Mouse (Mus musculus): ENCODE data around the gene Mrps26. TPM values are rescaled to one million over a fixed set of nuclear protein-coding genes. Genes with fewer than 3 reads are reported as not detected.

Mrps26 gene
- total and polyA plus RNA-seq, 2 experiments from 2014 or later: 67.7 to 120 TPM

GRCm38 (mm10) chr2:130579791-130580190, 16.2 kb downstream of the Mrps26 start:
- no peak for ATAC-seq
- no peak overlapping the region for H3K4me3 ChIP-seq (ENCODE audit: low read length)

GRCm38 (mm10) chr2:130581201-130581600, 17.7 kb downstream of the Mrps26 start:
- Histone ChIP-seq H3K4me2 (ENCODE audit: low read depth, low read length) (peak overlapping the region; percentile 49), H3K36me3 (ENCODE audit: insufficient read depth, low read length) (no peaks in the 10 kb centered on the region), H3K27me3 (ENCODE audit: insufficient read depth, low read length) (peaks cover 47% of the 10 kb centered on the region), H3K27ac (no peak overlapping the region), H3K9me3 (ENCODE audit: low read length) (no peaks in the 10 kb centered on the region), H3K9ac (replicated peaks; ENCODE audit: low read length) (0 out of 2 replicates have a peak overlapping the region, but pooled peaks have one; percentile 33), H3K4me3 (ENCODE audit: low read length) (peak overlapping the region; percentile 27), H3K4me1 (ENCODE audit: insufficient read depth, low read length) (peaks cover 13% of the 10 kb centered on the region)
- ATAC-seq (no peak), DNase-seq (ENCODE audit: low spot score) (no peak)
- WGBS: 5% methylated on average over 16 of the region's 16 CpGs
- TF ChIP-seq CTCF (IDR thresholded peaks at IDR 0.05; ENCODE audit: low read depth): no peak

More at GRCm38 (mm10) chr2:130579791-130580190, 16.2 kb downstream of the Mrps26 start:
- WGBS: 5% methylated on average over 8 of the region's 8 CpGs
- DNase-seq (ENCODE audit: low spot score): no peak
- Histone ChIP-seq H3K36me3 (ENCODE audit: insufficient read depth, low read length) (no peaks in the 10 kb centered on the region), H3K4me1 (ENCODE audit: insufficient read depth, low read length) (peaks cover 13% of the 10 kb centered on the region), H3K4me2 (ENCODE audit: low read depth, low read length) (no peak overlapping the region), H3K27me3 (ENCODE audit: insufficient read depth, low read length) (peaks cover 54% of the 10 kb centered on the region), H3K9me3 (ENCODE audit: low read length) (no peaks in the 10 kb centered on the region), H3K27ac (no peak overlapping the region), H3K9ac (replicated peaks; ENCODE audit: low read length) (no peak overlapping the region)
- TF ChIP-seq CTCF (IDR thresholded peaks at IDR 0.05; ENCODE audit: low read depth): no peak

GRCm38 (mm10) chr2:130582552-130582951, 19.0 kb downstream of the Mrps26 start, which contains the start of gene Avp:
Avp (minus strand) TSS chr2:130582554.
- Histone ChIP-seq H3K4me3 (ENCODE audit: low read length) (peak within 1 kb of the TSS; percentile 27; the same call in 1 of the 2 replicates), H3K9me3 (ENCODE audit: low read length) (no peaks in the 10 kb centered on the region), H3K4me1 (ENCODE audit: insufficient read depth, low read length) (0 out of 2 replicates have a peak, but pooled peaks cover 8% of the 10 kb centered on the region), H3K27me3 (ENCODE audit: insufficient read depth, low read length) (peaks cover 41% of the 10 kb centered on the region), H3K4me2 (ENCODE audit: low read depth, low read length) (no peak within 1 kb of the TSS), H3K27ac (no peak within 1 kb of the TSS), H3K9ac (replicated peaks; ENCODE audit: low read length) (no peak within 1 kb of the TSS), H3K36me3 (ENCODE audit: insufficient read depth, low read length) (no peaks in the 10 kb centered on the region)
- ATAC-seq: no peak
- WGBS: 32% methylated on average over 10 of the region's 10 CpGs
- no peak for DNase-seq (ENCODE audit: low spot score)
- no peak for TF ChIP-seq CTCF (IDR thresholded peaks at IDR 0.05; ENCODE audit: low read depth)

- no peak for ATAC-seq
- no peak for DNase-seq (ENCODE audit: low spot score)
- Histone ChIP-seq H3K4me1 (ENCODE audit: insufficient read depth, low read length) (0 out of 2 replicates have a peak, but pooled peaks cover 8% of the 10 kb centered on the region), H3K27ac (no peak overlapping the region), H3K9me3 (ENCODE audit: low read length) (no peaks in the 10 kb centered on the region), H3K4me3 (ENCODE audit: low read length) (no peak overlapping the region), H3K9ac (replicated peaks; ENCODE audit: low read length) (no peak overlapping the region), H3K4me2 (ENCODE audit: low read depth, low read length) (no peak overlapping the region), H3K36me3 (ENCODE audit: insufficient read depth, low read length) (no peaks in the 10 kb centered on the region), H3K27me3 (ENCODE audit: insufficient read depth, low read length) (peaks cover 31% of the 10 kb centered on the region)
- 73% methylated on average over 10 of the region's 10 CpGs for WGBS
- no peak for TF ChIP-seq CTCF (IDR thresholded peaks at IDR 0.05; ENCODE audit: low read depth)
Observed at GRCm38 (mm10) chr2:130583902-130584560, 20.5 kb downstream of the Mrps26 start.

GRCm38 (mm10) chr2:130586016-130586415, 22.5 kb downstream of the Mrps26 start:
- TF ChIP-seq CTCF (IDR thresholded peaks at IDR 0.05; ENCODE audit: low read depth): no peak
- Histone ChIP-seq H3K4me2 (ENCODE audit: low read depth, low read length) (no peak overlapping the region), H3K4me3 (ENCODE audit: low read length) (no peak overlapping the region), H3K27ac (no peak overlapping the region), H3K27me3 (ENCODE audit: insufficient read depth, low read length) (peaks cover 12% of the 10 kb centered on the region; the same call in 1 of the 2 replicates), H3K9me3 (ENCODE audit: low read length) (no peaks in the 10 kb centered on the region), H3K4me1 (ENCODE audit: insufficient read depth, low read length) (0 out of 2 replicates have a peak, but pooled peaks cover under 1% of the 10 kb centered on the region), H3K9ac (replicated peaks; ENCODE audit: low read length) (no peak overlapping the region), H3K36me3 (ENCODE audit: insufficient read depth, low read length) (peaks cover 9% of the 10 kb centered on the region)
- ATAC-seq (no peak), DNase-seq (ENCODE audit: low spot score) (no peak)
- 85% methylated on average over 6 of the region's 6 CpGs for WGBS

- Histone ChIP-seq H3K4me3 (ENCODE audit: low read length) (no peak overlapping the region), H3K9ac (replicated peaks; ENCODE audit: low read length) (no peak overlapping the region), H3K27me3 (ENCODE audit: insufficient read depth, low read length) (no peaks in the 10 kb centered on the region), H3K9me3 (ENCODE audit: low read length) (no peaks in the 10 kb centered on the region), H3K4me2 (ENCODE audit: low read depth, low read length) (no peak overlapping the region), H3K36me3 (ENCODE audit: insufficient read depth, low read length) (peaks cover 17% of the 10 kb centered on the region), H3K4me1 (ENCODE audit: insufficient read depth, low read length) (no peaks in the 10 kb centered on the region), H3K27ac (no peak overlapping the region)
- no peak for TF ChIP-seq CTCF (IDR thresholded peaks at IDR 0.05; ENCODE audit: low read depth)
- no peak for DNase-seq (ENCODE audit: low spot score)
- ATAC-seq: no peak
- WGBS: 80% methylated on average over 2 of the region's 2 CpGs
Observed at GRCm38 (mm10) chr2:130588373-130588772, 24.8 kb downstream of the Mrps26 start.

- no peaks in the 10 kb centered on the region for H3K9me3 ChIP-seq (ENCODE audit: low read length)
- H3K4me2 ChIP-seq (ENCODE audit: low read depth, low read length): no peak overlapping the region
- H3K36me3 ChIP-seq (ENCODE audit: insufficient read depth, low read length): peaks cover 17% of the 10 kb centered on the region
- no peak for DNase-seq (ENCODE audit: low spot score)
- 41% methylated on average over 4 of the region's 4 CpGs for WGBS
- no peak for TF ChIP-seq CTCF (IDR thresholded peaks at IDR 0.05; ENCODE audit: low read depth)
- no peak for ATAC-seq
- H3K4me1 ChIP-seq (ENCODE audit: insufficient read depth, low read length): no peaks in the 10 kb centered on the region
- H3K9ac ChIP-seq (replicated peaks; ENCODE audit: low read length): no peak overlapping the region
- H3K27me3 ChIP-seq (ENCODE audit: insufficient read depth, low read length): no peaks in the 10 kb centered on the region
- no peak overlapping the region for H3K4me3 ChIP-seq (ENCODE audit: low read length)
- H3K27ac ChIP-seq: no peak overlapping the region
Observed at GRCm38 (mm10) chr2:130589157-130589556, 25.6 kb downstream of the Mrps26 start.
